Mouse (Mus musculus) thymus, postnatal 4 days (tissue): ENCODE data around the gene Sox2.
A peak's percentile ranks its signal among the peaks of the same experiment; 100 is the strongest.

ENCODE experiments used
- DNase-seq: peaks from one replicate; pipeline ENCODE4 v3.0.0; 2021

Gene Sox2

DNA sequence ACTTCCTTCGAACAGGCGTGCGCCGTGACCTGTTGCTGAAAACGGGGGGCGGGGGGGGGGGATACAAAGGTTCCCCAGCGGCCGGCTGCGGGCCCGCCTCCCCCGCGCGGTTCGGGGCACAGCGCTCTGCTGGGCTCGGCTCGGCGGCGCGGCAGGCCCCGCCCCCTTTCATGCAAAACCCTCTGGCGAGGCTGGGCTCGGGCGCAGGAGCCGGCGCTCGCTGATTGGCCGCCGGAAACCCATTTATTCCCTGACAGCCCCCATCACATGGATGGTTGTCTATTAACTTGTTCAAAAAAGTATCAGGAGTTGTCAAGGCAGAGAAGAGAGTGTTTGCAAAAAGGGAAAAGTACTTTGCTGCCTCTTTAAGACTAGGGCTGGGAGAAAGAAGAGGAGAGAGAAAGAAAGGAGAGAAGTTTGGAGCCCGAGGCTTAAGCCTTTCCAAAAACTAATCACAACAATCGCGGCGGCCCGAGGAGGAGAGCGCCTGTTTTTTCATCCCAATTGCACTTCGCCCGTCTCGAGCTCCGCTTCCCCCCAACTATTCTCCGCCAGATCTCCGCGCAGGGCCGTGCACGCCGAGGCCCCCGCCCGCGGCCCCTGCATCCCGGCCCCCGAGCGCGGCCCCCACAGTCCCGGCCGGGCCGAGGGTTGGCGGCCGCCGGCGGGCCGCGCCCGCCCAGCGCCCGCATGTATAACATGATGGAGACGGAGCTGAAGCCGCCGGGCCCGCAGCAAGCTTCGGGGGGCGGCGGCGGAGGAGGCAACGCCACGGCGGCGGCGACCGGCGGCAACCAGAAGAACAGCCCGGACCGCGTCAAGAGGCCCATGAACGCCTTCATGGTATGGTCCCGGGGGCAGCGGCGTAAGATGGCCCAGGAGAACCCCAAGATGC is at the start of gene Sox2:
Gene Sox2 (plus strand): TSS at position 680 of the 895 bp plus-strand sequence.
- DNase-seq = peak; percentile 48

GRCm38 (mm10) chr3:34601116-34601515 is 49.1 kb upstream of the Sox2 start:
- DNase-seq = no peak

DNA sequence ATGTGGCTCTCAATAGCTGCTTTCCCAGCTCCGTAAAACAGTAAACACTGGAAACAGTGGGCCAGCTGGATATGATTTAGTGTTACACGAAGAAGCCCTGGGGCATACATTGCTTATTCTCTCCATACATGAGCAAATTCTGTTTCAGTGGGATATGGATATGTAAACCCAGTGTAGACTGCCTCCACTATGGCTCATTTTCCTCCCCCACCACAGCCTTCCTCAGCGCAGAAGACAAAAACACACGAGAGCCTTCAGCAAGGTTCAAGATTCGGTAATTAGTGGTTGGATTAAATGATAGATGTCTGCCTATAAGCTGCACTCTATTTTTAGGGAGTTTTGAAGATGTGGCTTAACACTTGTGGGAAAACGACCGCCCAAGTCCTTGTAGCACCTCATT is 36.1 kb upstream of the Sox2 start:
- no peak for DNase-seq

GRCm38 (mm10) chr3:34615526-34615925 is 34.7 kb upstream of the Sox2 start:
- DNase-seq = no peak

- DNase-seq = no peak
Measured at GRCm38 (mm10) chr3:34618934-34619333, 31.3 kb upstream of the Sox2 start.

DNA sequence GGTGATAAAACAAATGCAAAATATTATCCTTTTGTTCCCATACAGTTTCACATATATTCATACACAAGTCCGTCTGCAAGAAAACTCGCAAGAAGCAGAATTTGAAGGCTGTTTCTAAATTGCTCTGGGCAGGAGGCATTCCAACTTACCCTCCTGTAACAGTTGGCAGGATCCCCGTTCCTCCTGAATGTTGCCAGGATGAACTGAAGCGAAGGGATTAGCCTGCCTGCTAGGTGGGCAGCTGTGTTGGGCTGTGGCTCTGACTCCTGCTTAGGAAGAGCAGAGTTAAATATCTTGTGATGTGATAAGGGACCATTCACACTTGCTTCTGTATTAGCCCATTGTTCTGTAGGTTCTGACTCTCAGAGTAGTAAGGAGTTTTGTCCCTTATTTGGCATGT is 30.1 kb upstream of the Sox2 start:
- no peak for DNase-seq

DNA sequence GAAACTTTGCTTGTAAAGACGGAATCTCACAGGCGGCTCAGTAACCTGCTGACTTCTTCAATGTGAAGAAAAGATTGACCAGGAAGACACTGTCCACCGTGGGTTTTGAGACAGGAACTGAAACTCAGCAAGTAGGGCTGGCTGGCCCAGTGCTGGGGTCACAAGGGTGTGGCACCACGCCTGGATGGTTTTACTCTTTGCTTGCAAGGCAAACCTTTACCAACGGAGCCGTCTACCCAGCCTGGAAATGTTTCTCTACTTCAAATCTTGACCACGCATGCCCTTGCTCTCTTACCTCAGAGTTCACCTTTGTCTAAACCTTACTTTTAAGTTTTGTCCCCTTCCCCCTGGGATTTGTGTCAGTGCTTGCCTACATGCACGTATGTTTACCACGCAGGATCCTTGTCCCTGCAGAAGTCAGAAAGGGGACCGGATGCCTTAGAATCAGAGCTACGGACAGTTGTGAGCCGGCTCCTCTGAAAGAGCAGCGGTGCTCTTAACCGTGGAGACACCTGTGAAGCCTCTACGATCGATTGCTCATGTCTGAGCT is 25.4 kb upstream of the Sox2 start:
- DNase-seq = no peak

DNA sequence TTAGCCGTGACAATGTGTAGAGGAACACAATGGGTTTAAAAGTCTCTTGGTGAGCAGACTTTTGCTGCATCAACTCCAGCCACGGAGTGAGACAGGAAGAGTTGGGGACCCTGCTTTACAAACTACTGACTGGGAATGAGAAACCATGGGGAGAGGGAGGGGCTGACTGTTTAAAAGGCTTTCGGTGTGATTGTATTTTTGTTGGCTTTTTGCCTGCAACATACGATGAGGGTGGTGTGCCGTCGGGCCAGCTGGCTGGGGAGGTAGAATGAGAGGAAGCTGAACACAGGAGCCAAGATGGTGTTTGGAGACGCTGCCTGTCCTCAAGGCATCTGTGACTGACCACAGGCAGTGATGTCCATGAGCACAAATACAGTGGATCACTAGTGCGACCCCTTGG is 23.7 kb upstream of the Sox2 start:
- DNase-seq = no peak

DNA sequence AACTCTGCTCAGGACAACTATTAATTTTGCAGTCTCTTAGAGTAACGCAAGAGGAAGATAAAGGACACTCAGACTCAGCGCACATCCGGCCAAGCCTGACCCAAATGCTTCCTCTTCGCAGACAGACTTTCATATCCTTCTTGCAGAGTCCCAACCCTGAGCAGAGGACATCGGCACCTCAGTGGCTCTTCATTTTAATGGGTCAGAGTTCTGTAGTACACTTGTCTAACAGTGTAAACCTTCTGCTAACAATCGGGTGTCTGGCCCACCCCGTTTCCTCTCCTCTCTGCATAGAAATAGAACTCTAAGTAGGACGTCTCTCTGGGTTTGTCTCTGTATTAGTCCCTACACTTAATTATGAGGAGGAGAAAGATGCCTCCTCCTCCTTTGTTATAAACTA is 20.2 kb upstream of the Sox2 start:
- DNase-seq = no peak

DNA sequence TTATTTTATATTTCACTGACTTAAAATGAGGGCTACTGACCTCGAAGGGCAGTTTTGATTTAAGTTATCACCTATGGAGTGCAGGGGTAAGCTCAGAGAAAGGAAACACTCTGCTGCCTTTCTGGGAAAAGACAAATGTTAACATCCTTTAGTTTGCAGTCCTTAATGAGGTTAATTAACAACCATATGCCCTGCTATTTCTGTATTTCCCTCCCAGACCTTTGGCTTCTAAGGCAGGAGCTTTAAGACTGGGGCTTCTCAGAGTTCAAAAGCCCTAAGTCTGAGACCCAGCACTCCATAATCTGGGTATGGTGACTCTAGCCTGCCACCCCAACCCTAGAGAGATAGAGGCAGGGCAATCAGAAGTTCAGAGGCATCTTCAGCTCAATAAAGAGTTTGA is 19.5 kb upstream of the Sox2 start:
- no peak for DNase-seq

DNA sequence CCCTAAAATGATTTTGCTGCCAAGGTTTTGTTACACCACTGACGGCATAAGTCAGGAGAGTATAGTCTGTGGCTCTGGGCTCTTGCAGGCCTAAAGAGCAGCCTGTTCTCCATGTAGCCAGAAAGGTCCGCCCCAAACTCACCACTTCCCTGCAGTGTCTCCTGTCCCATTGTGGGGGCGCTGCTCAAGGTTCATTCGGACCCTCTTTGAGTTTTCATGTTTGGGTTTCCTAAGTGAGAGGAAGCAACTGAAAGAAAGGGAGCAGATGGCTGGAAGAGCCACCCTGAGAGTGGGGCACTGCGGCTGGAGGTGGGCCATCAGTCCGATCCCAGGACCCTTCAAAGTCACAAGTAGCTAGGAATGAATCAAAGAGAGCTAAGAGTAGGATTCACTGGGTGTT is 13.2 kb upstream of the Sox2 start:
- DNase-seq = no peak

DNA sequence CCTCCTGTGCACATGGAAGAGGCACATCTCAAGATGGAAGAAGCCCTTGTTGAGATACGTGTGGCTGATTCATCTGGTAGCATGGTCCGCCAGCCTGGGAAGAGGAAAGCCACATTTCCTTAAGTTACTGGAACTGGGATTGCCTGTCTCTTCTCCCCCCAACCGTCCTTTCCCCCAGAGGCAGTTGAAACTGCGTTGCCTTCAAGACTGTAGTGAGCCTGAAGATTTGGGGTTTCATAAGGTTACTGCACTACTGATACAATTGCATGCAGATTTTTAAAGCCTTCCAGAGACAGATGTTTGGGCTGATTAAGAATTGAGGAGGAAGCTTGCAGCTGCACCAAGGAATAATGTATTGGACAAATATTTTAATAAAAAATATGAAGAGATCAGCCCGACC is 12.7 kb upstream of the Sox2 start:
- no peak for DNase-seq

DNA sequence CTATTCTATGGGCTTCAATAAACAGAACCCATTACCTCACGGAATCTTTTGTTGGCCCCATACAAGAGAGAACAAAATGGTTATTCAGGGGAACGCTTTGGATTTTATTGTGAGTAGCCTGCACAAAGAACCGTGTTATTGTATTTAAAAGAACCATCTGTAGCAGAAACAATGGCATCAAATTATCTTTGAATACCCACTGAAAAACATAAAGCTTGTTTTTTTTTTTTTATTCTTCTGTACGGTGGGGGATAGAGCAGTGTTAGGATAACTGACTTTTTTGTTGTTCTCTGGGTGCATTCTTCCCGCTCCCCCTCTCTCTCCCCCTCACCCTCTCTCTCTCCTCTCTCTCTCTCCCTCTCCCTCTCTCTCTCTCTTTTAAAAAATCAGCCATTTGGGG is 12.3 kb upstream of the Sox2 start:
- no peak for DNase-seq

GRCm38 (mm10) chr3:34638344-34638743 is 11.9 kb upstream of the Sox2 start:
- DNase-seq = no peak

DNA sequence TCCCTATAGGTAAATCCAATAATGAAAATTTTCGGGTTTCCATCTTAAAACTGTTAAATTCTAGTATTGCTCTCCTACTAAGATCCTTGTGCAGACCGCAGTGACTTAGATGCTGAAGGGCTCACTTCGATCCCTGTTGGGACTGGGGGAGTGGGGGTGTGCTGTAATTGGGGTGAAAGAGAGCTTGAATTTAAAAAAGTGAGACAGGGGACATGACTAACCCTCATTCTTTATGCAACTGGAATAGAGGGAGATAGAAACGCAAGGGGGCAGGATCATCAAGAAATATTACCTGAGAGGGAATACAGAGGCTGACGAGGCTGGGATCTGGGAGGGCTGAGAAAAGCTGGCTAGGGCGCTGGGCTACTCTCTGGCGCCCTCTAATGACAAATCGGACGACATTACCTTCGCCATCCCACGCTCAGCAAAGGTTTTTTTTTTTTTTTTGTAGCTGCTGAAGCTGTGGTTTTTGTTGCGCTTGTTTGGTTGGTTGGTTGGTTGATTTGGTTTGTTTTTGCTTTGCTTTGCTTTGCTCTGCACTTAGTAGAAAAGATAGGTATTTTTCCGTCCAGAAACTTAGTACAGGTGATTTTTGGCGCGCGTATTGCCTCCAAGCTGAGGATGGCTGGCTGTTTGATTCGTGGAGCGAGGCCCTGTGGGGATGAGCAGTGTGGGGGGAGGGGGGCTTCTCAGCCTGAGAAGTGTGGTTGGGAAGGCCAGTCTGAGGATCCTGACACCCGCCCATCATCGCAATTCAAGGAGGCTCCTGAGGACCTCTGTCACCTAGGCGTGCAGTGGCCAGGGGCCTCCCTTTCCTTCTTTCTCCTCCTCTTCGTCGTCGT is 11.0 kb upstream of the Sox2 start:
- no peak for DNase-seq

DNA sequence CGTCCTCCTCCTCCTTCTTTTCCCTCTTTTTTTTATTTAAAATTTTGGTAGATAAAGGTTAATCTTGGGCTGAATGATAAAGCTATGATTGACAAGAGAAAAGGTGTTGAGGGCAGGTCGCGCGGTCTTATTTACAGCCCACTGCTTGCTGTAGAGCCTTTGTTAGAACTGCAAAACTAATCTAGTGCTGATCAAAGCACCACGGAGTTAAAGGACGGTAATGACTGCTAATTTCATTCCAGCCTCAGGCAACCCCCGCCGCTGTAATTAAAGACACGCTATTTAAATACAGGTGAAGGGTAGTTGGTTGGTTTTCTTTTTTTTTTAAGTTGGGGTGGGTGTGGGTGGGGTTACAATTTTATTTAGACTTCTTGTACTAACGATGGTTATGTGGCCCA is 10.3 kb upstream of the Sox2 start:
- no peak for DNase-seq

DNA sequence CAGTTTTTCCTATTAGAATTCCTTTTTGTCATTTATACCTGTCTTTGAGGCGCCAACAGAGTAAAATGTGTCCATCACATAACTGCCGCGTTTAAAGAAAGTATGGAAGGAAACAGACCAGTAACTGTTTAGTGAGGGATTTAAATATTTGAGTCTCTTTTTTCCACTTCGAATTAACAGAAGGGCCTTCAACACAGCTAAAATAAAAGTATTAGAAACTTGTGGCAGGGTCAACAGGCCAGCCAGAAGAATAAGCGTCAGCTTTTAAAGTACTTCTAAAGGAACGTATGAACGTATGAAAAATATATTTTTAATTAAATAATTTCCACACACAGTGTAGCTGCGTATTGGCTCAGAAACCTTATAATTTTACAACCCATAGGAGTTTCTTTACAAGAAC is 9.9 kb upstream of the Sox2 start:
- no peak for DNase-seq

DNA sequence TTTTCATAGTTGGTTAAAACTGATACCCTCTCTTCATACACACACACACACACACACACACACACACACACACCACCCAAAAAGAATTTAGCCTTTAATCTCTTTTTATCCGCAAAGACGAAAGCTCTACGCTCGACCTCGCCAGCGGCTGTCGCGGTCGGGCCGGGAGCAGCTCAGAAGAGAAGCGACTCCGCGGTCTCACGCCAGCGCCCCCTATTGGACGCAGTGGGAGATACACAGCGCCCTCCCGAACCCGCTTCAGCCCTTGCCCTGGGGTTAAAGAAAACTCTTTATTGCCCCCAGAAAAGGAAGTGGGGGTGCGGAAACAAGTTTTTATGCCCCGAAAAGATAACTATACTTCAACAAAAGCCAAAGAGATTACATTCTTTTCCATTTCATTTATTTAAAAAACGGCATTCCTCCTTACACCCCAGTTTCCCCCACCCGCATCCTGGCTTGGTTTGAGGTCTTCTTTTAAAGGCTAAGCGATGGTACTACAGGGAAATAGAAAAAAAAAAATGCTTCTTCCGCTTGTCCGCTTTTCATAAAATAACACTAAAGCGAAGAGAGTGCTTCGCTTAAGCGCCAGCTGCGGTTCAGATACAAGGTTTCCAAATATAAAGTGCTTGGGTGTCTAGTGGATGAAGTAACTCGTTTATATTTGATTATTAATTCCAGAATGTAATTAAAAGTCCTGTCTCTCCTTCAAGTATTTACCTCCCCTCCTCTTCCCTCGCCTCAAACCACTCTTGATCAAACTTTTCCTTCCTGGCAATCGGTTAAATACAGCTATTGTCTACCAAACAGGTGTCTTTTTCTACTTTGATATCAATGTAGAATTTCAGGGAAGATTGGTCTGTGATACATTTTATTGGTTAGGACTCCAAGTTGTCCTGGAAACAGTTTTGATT is 9.3 kb upstream of the Sox2 start:
- peak; percentile 66 for DNase-seq

DNA sequence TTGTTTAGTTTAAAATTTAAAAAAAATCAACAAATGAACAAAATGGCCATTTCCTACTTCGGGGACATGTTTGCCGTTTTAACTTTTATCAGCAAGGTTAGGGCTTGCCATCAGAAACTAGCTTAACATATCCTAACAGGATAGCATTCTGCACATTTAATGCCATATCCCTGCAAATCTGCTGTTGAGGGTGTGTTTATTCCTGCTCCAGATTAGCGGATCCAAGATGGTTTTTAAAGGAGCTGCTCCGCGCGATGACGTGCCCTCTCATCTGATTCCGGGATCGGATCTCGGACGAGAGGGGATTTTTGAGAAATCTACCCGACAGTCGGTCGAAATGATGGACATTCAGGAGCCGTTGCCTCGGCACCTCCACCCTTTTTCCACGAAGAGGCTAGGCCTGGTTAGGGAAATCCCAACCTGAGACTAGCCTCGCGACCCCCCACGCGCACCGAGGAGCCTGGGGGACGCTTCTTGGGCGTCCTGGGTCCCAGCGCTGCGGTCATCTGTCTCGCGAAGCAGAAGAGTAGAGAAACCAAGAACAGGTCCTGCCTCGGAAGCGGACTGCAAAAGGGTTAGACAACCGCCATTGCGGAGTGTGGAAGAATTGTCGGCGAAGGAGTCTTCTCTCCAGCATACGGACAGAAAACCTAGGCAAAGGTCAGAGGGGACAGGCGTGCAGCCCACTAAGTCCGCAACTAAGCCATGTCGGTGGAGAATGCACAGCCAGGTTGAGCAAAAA is 8.3 kb upstream of the Sox2 start:
- no peak for DNase-seq

GRCm38 (mm10) chr3:34642498-34642941 is 7.7 kb upstream of the Sox2 start:
- no peak for DNase-seq

DNA sequence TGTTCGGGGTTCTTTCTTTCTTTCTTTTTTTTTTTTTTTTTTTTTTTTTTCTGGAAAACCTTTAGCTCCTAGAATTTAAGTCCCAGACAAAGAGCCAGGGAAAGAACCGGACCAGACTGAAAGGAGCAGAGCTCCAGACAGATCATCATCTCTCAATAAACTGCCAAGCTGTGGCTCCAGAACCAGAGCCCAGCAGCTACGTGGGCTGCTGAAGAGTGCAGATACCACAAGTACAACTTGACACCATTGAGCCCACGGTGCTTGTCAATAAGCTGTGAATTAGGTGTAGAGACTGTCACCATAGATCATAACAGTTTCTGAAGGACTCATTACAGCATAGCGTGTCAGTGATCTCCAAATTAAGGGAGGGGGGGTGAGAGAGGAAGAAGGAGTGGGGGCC is 7.1 kb upstream of the Sox2 start:
- DNase-seq = no peak

GRCm38 (mm10) chr3:34643536-34644115 is 6.6 kb upstream of the Sox2 start:
- DNase-seq = no peak
